Mouse (Mus musculus): ENCODE results near the gene Usp24.

GRCm38 (mm10) chr4:106453516-106453915, 137.5 kb downstream of the Usp24 start:
- TF ChIP-seq CTCF (IDR thresholded peaks at IDR 0.05; ENCODE audit: borderline replicate concordance, extremely low read depth, insufficient read depth, insufficient read length) (no peak), POLR2A (IDR thresholded peaks at IDR 0.05; ENCODE audit: borderline replicate concordance, extremely low read depth, insufficient read depth, insufficient read length, poor library complexity, severe bottlenecking) (no peak)
